Mouse (Mus musculus) spleen, adult 2 months (tissue): ENCODE data around the gene Btg4.

ENCODE experiments used
- CTCF ChIP-seq: fragments of 200-500 bp; IDR thresholded peaks from 2 replicates; pipeline ENCODE4 v1.5.1; 2011; ENCODE audit warnings: mild to moderate bottlenecking, inconsistent platforms; ENCODE audit not compliant: insufficient read depth, insufficient read length, insufficient replicate concordance; ENCODE audit errors: extremely low read depth
- POLR2A ChIP-seq: fragments of 200-500 bp; IDR thresholded peaks from 2 replicates; pipeline ENCODE4 v1.6.1; 2011; ENCODE audit warnings: low read depth, low read length, inconsistent platforms

- TF ChIP-seq CTCF, result no peak
- no peak for TF ChIP-seq POLR2A
Measured at GRCm38 (mm10) chr9:51031603-51032002, 29.1 kb upstream of the Btg4 start.
